Mouse (Mus musculus): ENCODE results near the gene Neil3. TPM values are rescaled to one million over a fixed set of nuclear protein-coding genes. Genes with fewer than 3 reads are reported as not detected.

Neil3 gene
- polyA plus RNA-seq (2014; fragmentation: Nextera tagmentation; extraction: Ambion mirVana), result 19.6 and 24.9 TPM in 2 replicates

GRCm38 (mm10) chr8:53638495-53639171, at the start of gene Neil3:
Gene Neil3 (minus strand): TSS chr8:53639065.
- DNase-seq (ENCODE audit: low spot score) (peak; percentile 88), ATAC-seq (ENCODE audit: low FRiP score) (peak; percentile 99)
- H3K36me3 ChIP-seq (ENCODE audit: control insufficient read depth, insufficient read depth, low read length), result no peaks in the 10 kb centered on the region
- H3K4me3 ChIP-seq (ENCODE audit: low read depth, low read length), result peak within 1 kb of the TSS; percentile 53
- no peaks in the 10 kb centered on the region for H3K9me3 ChIP-seq (ENCODE audit: control insufficient read depth, low read length)
- peaks cover 2% of the 10 kb centered on the region; the same call in 1 of the 2 replicates for H3K4me1 ChIP-seq (replicated peaks; ENCODE audit: control insufficient read depth, insufficient read depth, low read length)
- peak within 1 kb of the TSS; percentile 54 for H3K9ac ChIP-seq (ENCODE audit: low read depth, low read length)
- no peak within 1 kb of the TSS for H3K27ac ChIP-seq (ENCODE audit: low read depth, low read length)
- peak within 1 kb of the TSS; percentile 60 for H3K4me2 ChIP-seq (replicated peaks; ENCODE audit: low read depth, low read length)
- under 1% methylated on average over 26 of the region's 26 CpGs for WGBS
- no peaks in the 10 kb centered on the region for H3K27me3 ChIP-seq (ENCODE audit: control insufficient read depth, insufficient read depth, low read length)

GRCm38 (mm10) chr8:53680846-53681245, 42.0 kb upstream of the Neil3 start:
- ATAC-seq (ENCODE audit: low FRiP score) (peak; percentile 86), DNase-seq (ENCODE audit: low spot score) (peak; percentile 73)
- H3K4me2 ChIP-seq (replicated peaks; ENCODE audit: low read depth, low read length), result no peak overlapping the region
- H3K9me3 ChIP-seq (ENCODE audit: control insufficient read depth, low read length), result no peaks in the 10 kb centered on the region
- no peaks in the 10 kb centered on the region for H3K36me3 ChIP-seq (ENCODE audit: control insufficient read depth, insufficient read depth, low read length)
- H3K27ac ChIP-seq (ENCODE audit: low read depth, low read length), result no peak overlapping the region
- H3K27me3 ChIP-seq (ENCODE audit: control insufficient read depth, insufficient read depth, low read length), result no peaks in the 10 kb centered on the region
- 29% methylated on average over 12 of the region's 12 CpGs for WGBS
- no peak overlapping the region for H3K4me3 ChIP-seq (ENCODE audit: low read depth, low read length)
- no peaks in the 10 kb centered on the region for H3K4me1 ChIP-seq (replicated peaks; ENCODE audit: control insufficient read depth, insufficient read depth, low read length)
- no peak overlapping the region for H3K9ac ChIP-seq (ENCODE audit: low read depth, low read length)

- H3K9me3 ChIP-seq (ENCODE audit: control insufficient read depth, low read length), result no peaks in the 10 kb centered on the region
- H3K4me1 ChIP-seq (replicated peaks; ENCODE audit: control insufficient read depth, insufficient read depth, low read length), result no peaks in the 10 kb centered on the region
- H3K9ac ChIP-seq (ENCODE audit: low read depth, low read length), result no peak overlapping the region
- peak; percentile 72 for DNase-seq (ENCODE audit: low spot score)
- no peak overlapping the region for H3K4me2 ChIP-seq (replicated peaks; ENCODE audit: low read depth, low read length)
- H3K27ac ChIP-seq (ENCODE audit: low read depth, low read length), result no peak overlapping the region
- ATAC-seq (ENCODE audit: low FRiP score), result no peak
- no peaks in the 10 kb centered on the region for H3K27me3 ChIP-seq (ENCODE audit: control insufficient read depth, insufficient read depth, low read length)
- H3K4me3 ChIP-seq (ENCODE audit: low read depth, low read length), result no peak overlapping the region
- 35% methylated on average over 4 of the region's 4 CpGs for WGBS
- H3K36me3 ChIP-seq (ENCODE audit: control insufficient read depth, insufficient read depth, low read length), result no peaks in the 10 kb centered on the region
These were observed 25.1 kb upstream of the Neil3 start for GRCm38 (mm10) chr8:53663946-53664345.

- no peak overlapping the region for H3K4me2 ChIP-seq (replicated peaks; ENCODE audit: low read depth, low read length)
- 81% methylated on average over 3 of the region's 3 CpGs for WGBS
- no peak overlapping the region for H3K4me3 ChIP-seq (ENCODE audit: low read depth, low read length)
- H3K27me3 ChIP-seq (ENCODE audit: control insufficient read depth, insufficient read depth, low read length), result no peaks in the 10 kb centered on the region
- no peaks in the 10 kb centered on the region for H3K36me3 ChIP-seq (ENCODE audit: control insufficient read depth, insufficient read depth, low read length)
- no peaks in the 10 kb centered on the region for H3K4me1 ChIP-seq (replicated peaks; ENCODE audit: control insufficient read depth, insufficient read depth, low read length)
- no peaks in the 10 kb centered on the region for H3K9me3 ChIP-seq (ENCODE audit: control insufficient read depth, low read length)
- H3K27ac ChIP-seq (ENCODE audit: low read depth, low read length), result no peak overlapping the region
- no peak overlapping the region for H3K9ac ChIP-seq (ENCODE audit: low read depth, low read length)
- no peak for ATAC-seq (ENCODE audit: low FRiP score)
- DNase-seq (ENCODE audit: low spot score), result no peak
These were observed 22.6 kb upstream of the Neil3 start for GRCm38 (mm10) chr8:53661436-53661835.

GRCm38 (mm10) chr8:53630618-53631017, 8.2 kb downstream of the Neil3 start:
- ATAC-seq (ENCODE audit: low FRiP score), result no peak
- no peak for DNase-seq (ENCODE audit: low spot score)
- H3K4me3 ChIP-seq (ENCODE audit: low read depth, low read length), result no peak overlapping the region
- H3K9me3 ChIP-seq (ENCODE audit: control insufficient read depth, low read length), result no peaks in the 10 kb centered on the region
- H3K4me2 ChIP-seq (replicated peaks; ENCODE audit: low read depth, low read length), result no peak overlapping the region
- H3K27ac ChIP-seq (ENCODE audit: low read depth, low read length), result no peak overlapping the region
- no peak overlapping the region for H3K9ac ChIP-seq (ENCODE audit: low read depth, low read length)
- no peaks in the 10 kb centered on the region for H3K36me3 ChIP-seq (ENCODE audit: control insufficient read depth, insufficient read depth, low read length)
- H3K4me1 ChIP-seq (replicated peaks; ENCODE audit: control insufficient read depth, insufficient read depth, low read length), result no peaks in the 10 kb centered on the region
- no peaks in the 10 kb centered on the region for H3K27me3 ChIP-seq (ENCODE audit: control insufficient read depth, insufficient read depth, low read length)
- WGBS, result 91% methylated on average over 4 of the region's 4 CpGs

GRCm38 (mm10) chr8:53628864-53629415, 9.9 kb downstream of the Neil3 start:
- H3K36me3 ChIP-seq (ENCODE audit: control insufficient read depth, insufficient read depth, low read length), result no peaks in the 10 kb centered on the region
- H3K4me1 ChIP-seq (replicated peaks; ENCODE audit: control insufficient read depth, insufficient read depth, low read length), result no peaks in the 10 kb centered on the region
- ATAC-seq (ENCODE audit: low FRiP score) (no peak), DNase-seq (ENCODE audit: low spot score) (no peak)
- 91% methylated on average over 4 of the region's 4 CpGs for WGBS
- no peak overlapping the region for H3K4me2 ChIP-seq (replicated peaks; ENCODE audit: low read depth, low read length)
- H3K9me3 ChIP-seq (ENCODE audit: control insufficient read depth, low read length), result no peaks in the 10 kb centered on the region
- H3K4me3 ChIP-seq (ENCODE audit: low read depth, low read length), result no peak overlapping the region
- H3K27ac ChIP-seq (ENCODE audit: low read depth, low read length), result no peak overlapping the region
- H3K27me3 ChIP-seq (ENCODE audit: control insufficient read depth, insufficient read depth, low read length), result no peaks in the 10 kb centered on the region
- no peak overlapping the region for H3K9ac ChIP-seq (ENCODE audit: low read depth, low read length)

- 90% methylated on average over 3 of the region's 3 CpGs for WGBS
- DNase-seq (ENCODE audit: low spot score) (no peak), ATAC-seq (ENCODE audit: low FRiP score) (no peak)
- H3K27ac ChIP-seq (ENCODE audit: low read depth, low read length), result no peak overlapping the region
- no peak overlapping the region for H3K9ac ChIP-seq (ENCODE audit: low read depth, low read length)
- H3K27me3 ChIP-seq (ENCODE audit: control insufficient read depth, insufficient read depth, low read length), result no peaks in the 10 kb centered on the region
- H3K4me3 ChIP-seq (ENCODE audit: low read depth, low read length), result no peak overlapping the region
- H3K4me2 ChIP-seq (replicated peaks; ENCODE audit: low read depth, low read length), result no peak overlapping the region
- H3K36me3 ChIP-seq (ENCODE audit: control insufficient read depth, insufficient read depth, low read length), result no peaks in the 10 kb centered on the region
- no peaks in the 10 kb centered on the region for H3K4me1 ChIP-seq (replicated peaks; ENCODE audit: control insufficient read depth, insufficient read depth, low read length)
- no peaks in the 10 kb centered on the region for H3K9me3 ChIP-seq (ENCODE audit: control insufficient read depth, low read length)
These were observed 15.4 kb downstream of the Neil3 start for GRCm38 (mm10) chr8:53623425-53623824.

GRCm38 (mm10) chr8:53619196-53619595, 19.7 kb downstream of the Neil3 start:
- H3K9ac ChIP-seq (ENCODE audit: low read depth, low read length), result no peak overlapping the region
- no peaks in the 10 kb centered on the region for H3K4me1 ChIP-seq (replicated peaks; ENCODE audit: control insufficient read depth, insufficient read depth, low read length)
- DNase-seq (ENCODE audit: low spot score) (no peak), ATAC-seq (ENCODE audit: low FRiP score) (no peak)
- no peak overlapping the region for H3K4me3 ChIP-seq (ENCODE audit: low read depth, low read length)
- 93% methylated on average over 3 of the region's 3 CpGs for WGBS
- no peak overlapping the region for H3K4me2 ChIP-seq (replicated peaks; ENCODE audit: low read depth, low read length)
- no peaks in the 10 kb centered on the region for H3K27me3 ChIP-seq (ENCODE audit: control insufficient read depth, insufficient read depth, low read length)
- H3K9me3 ChIP-seq (ENCODE audit: control insufficient read depth, low read length), result no peaks in the 10 kb centered on the region
- H3K27ac ChIP-seq (ENCODE audit: low read depth, low read length), result no peak overlapping the region
- H3K36me3 ChIP-seq (ENCODE audit: control insufficient read depth, insufficient read depth, low read length), result no peaks in the 10 kb centered on the region

- Histone ChIP-seq H3K4me3 (ENCODE audit: low read depth, low read length) (no peak overlapping the region), H3K4me1 (replicated peaks; ENCODE audit: control insufficient read depth, insufficient read depth, low read length) (no peaks in the 10 kb centered on the region), H3K9ac (ENCODE audit: low read depth, low read length) (no peak overlapping the region), H3K9me3 (ENCODE audit: control insufficient read depth, low read length) (no peaks in the 10 kb centered on the region), H3K27ac (ENCODE audit: low read depth, low read length) (no peak overlapping the region), H3K27me3 (ENCODE audit: control insufficient read depth, insufficient read depth, low read length) (no peaks in the 10 kb centered on the region), H3K4me2 (replicated peaks; ENCODE audit: low read depth, low read length) (no peak overlapping the region), H3K36me3 (ENCODE audit: control insufficient read depth, insufficient read depth, low read length) (no peaks in the 10 kb centered on the region)
- DNase-seq (ENCODE audit: low spot score) (no peak), ATAC-seq (ENCODE audit: low FRiP score) (peak; percentile 19; the same call in 1 of the 2 replicates)
- 68% methylated on average over 8 of the region's 8 CpGs for WGBS
These were observed 24.6 kb downstream of the Neil3 start for GRCm38 (mm10) chr8:53614288-53614646.
